8 mouse cellular contexts compared by ENCODE assay signal in the genomic region with DNA sequence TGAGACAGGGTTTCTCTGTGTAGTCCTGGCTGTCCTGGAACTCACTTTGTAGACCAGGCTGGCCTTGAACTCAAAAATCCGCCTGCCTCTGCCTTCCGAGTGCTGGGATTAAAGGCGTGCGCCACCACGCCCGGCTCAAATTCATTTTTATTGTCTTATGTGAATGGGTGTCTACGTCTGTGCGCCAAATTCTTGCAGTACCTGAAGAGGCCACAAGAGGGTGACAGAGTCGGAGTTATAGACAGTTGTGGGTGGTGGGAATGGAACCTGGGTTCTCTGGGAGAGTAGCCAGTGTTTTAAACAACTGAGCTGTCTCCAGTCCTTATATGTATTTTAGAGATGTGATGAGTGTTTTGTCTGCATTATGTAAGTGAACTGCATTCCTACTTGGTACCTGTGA. TPM values are rescaled to one million over a fixed set of nuclear protein-coding genes. Genes with fewer than 3 reads are reported as not detected.
DNase-seq lines count a peak whose midpoint lies in the region; ATAC-seq and TF ChIP-seq lines count a peak whose summit lies in the region.
"Not testable (repeated sequence)": the region's sequence is repeated elsewhere in the genome, so short reads cannot be mapped to it uniquely, and the experiment has no call there.

No protein-coding gene starts in this region.

- not testable (repeated sequence) for TF ChIP-seq POLR2A in kidney, adult 2 months (IDR thresholded peaks at IDR 0.05; ENCODE audit: low read depth, low read length)

- H3K27ac ChIP-seq in ES-E14 (ENCODE audit: insufficient read depth, low read depth, low read length, poor library complexity, severe bottlenecking); kidney, adult 2 months (ENCODE audit: insufficient read depth, low read depth, low read length): not testable (repeated sequence)

- peak; percentile 66 for ATAC-seq in granulocyte monocyte progenitor cell, adult 5-6 weeks (replicated peaks; ENCODE audit: poor library complexity, severe bottlenecking)
- peak; percentile 41; the same call in 1 of the 2 replicates for ATAC-seq in neutrophil, adult 5-6 weeks (ENCODE audit: extremely low read depth, insufficient number of reproducible peaks, low FRiP score, poor library complexity, severe bottlenecking)

- peak; percentile 40 for TF ChIP-seq CTCF in kidney, adult 2 months (conservative IDR thresholded peaks at IDR 0.05; ENCODE audit: insufficient read depth, insufficient read length, low read depth, low read length)

- H3K4me1 ChIP-seq in ES-E14 (ENCODE audit: control insufficient read depth in 2 of 2, insufficient read depth in 2 of 2, low read length in 2 of 2, poor library complexity in 1 of 2); kidney, adult 2 months (ENCODE audit: control insufficient read depth, insufficient read depth, low read length): not testable (repeated sequence)

- H3K9ac ChIP-seq in ES-E14 (ENCODE audit: insufficient read depth, low read depth, low read length, poor library complexity, severe bottlenecking), result not testable (repeated sequence)

- peak; percentile 51 for DNase-seq in ES-E14 (ENCODE audit: low read depth, low spot score)
- peak; percentile 26 to 27 for DNase-seq in adrenal gland, postnatal 36 days
- DNase-seq in cerebellum, postnatal 36 days, result peak; percentile 19 to 33
- DNase-seq in kidney, adult 2 months, result peak; percentile 15
- DNase-seq in lung, adult 18-20 months, result peak; percentile 2 to 3
- DNase-seq in thymus, postnatal 25 days, result peak; percentile 45

- H3K9me3 ChIP-seq in ES-E14 (ENCODE audit: control insufficient read depth, insufficient read depth, low read depth, low read length), result not testable (repeated sequence)

- H3K4me3 ChIP-seq in ES-E14 (ENCODE audit: insufficient read depth in 1 of 2, low read depth in 1 of 2, low read length in 2 of 2, poor library complexity in 1 of 2, severe bottlenecking in 1 of 2); kidney, adult 2 months (ENCODE audit: insufficient read depth, low read depth, low read length): not testable (repeated sequence)

- not testable (repeated sequence) for H3K36me3 ChIP-seq in ES-E14 (ENCODE audit: control insufficient read depth, insufficient read depth, low read length, poor library complexity, severe bottlenecking); kidney, adult 2 months (ENCODE audit: control insufficient read depth, insufficient read depth, low read length)

- in situ Hi-C loops in ES-E14 (cut with MboI; ENCODE audit: low sequenced_read_pairs in 2 of 2, unreplicated experiment in 2 of 2), result not testable (repeated sequence)

- WGBS in kidney, adult 2 months, result 41% methylated on average over 9 of the region's 9 CpGs

- H3K27me3 ChIP-seq in kidney, adult 2 months (replicated peaks; ENCODE audit: control insufficient read depth, insufficient read depth, low read length), result not testable (repeated sequence)

TF ChIP-seq in ES-E14, 5 proteins besides CTCF, POLR2A, EP300 and RAD21:
- TF ChIP-seq ZC3H11A (IDR thresholded peaks at IDR 0.05; ENCODE audit: borderline replicate concordance, low read depth, low read length), result peak; percentile 48; the same call in 1 of the 2 replicates

RNA-seq across cellular contexts. Expression of a gene that starts 26.2 kb away (rescaled TPM):
- total RNA-seq in ES-E14 (2012; rRNA removed), result 1,621 and 1,818 TPM in 2 replicates
- total RNA-seq in adrenal gland, postnatal 36 days (2021), result 1,000 to 10,000 TPM in 1 of 2 experiments, 100 to 1,000 TPM in 1; 902 to 1,048 TPM
- 4,285 and 4,418 TPM in 2 replicates for total RNA-seq in granulocyte monocyte progenitor cell, adult 5-6 weeks (2014; fragmentation: Nextera tagmentation)
- 2,798 and 2,878 TPM in 2 replicates for total RNA-seq in granulocyte monocyte progenitor cell, adult 5-6 weeks (2017)
- 354 and 511 TPM in 2 replicates for polyA plus RNA-seq in kidney, adult 2 months (2012; rRNA removed)
- 1,342 and 1,434 TPM in 2 replicates for total RNA-seq in neutrophil, adult 5-6 weeks (2017)

RNA-seq across cellular contexts. Expression of a gene that starts 36.6 kb away (rescaled TPM):
- 4.1 and 9.3 TPM in 2 replicates for total RNA-seq in ES-E14 (2012; rRNA removed)
- total RNA-seq in adrenal gland, postnatal 36 days (2021), result 10 to 100 TPM in 1 of 2 experiments, under 1 TPM in 1; 0.92 to 22.8 TPM
- total RNA-seq in granulocyte monocyte progenitor cell, adult 5-6 weeks (2014; fragmentation: Nextera tagmentation), result not detected in 2 replicates
- total RNA-seq in granulocyte monocyte progenitor cell, adult 5-6 weeks (2017), result not detected in 2 replicates
- polyA plus RNA-seq in kidney, adult 2 months (2012; rRNA removed), result 3.3 and 4.4 TPM in 2 replicates
- not detected in 2 replicates for total RNA-seq in neutrophil, adult 5-6 weeks (2017)

RNA-seq across cellular contexts. Expression of a gene that starts 58.5 kb away (rescaled TPM):
- total RNA-seq in ES-E14 (2012; rRNA removed), result 16.1 and 19.3 TPM in 2 replicates
- under 1 TPM; 0.63 to 0.89 TPM for total RNA-seq in adrenal gland, postnatal 36 days (2021)
- total RNA-seq in granulocyte monocyte progenitor cell, adult 5-6 weeks (2014; fragmentation: Nextera tagmentation), result 22.2 and 22.5 TPM in 2 replicates
- 26.6 and 31.8 TPM in 2 replicates for total RNA-seq in granulocyte monocyte progenitor cell, adult 5-6 weeks (2017)
- polyA plus RNA-seq in kidney, adult 2 months (2012; rRNA removed), result 0.10 and 0.13 TPM in 2 replicates
- total RNA-seq in neutrophil, adult 5-6 weeks (2017), result 2.1 and 3.7 TPM in 2 replicates
